Mouse (Mus musculus) heart, postnatal 25 days (tissue): ENCODE data around the gene Smyd2. TPM values are rescaled to one million over a fixed set of nuclear protein-coding genes. Genes with fewer than 3 reads are reported as not detected.
A peak's percentile ranks its signal among the peaks of the same experiment; 100 is the strongest.

Experiments used
- DNase-seq: peaks from one replicate; pipeline ENCODE4 v3.0.0; 2022; ENCODE audit warnings: low spot score
- intact Hi-C: fragments of 180-260 bp; cut with DNase I; formaldehyde crosslinking; loops from one replicate; pipeline ENCODE4 v1.15.1; 2025
- total RNA-seq, 2 experiments: library from RNA; stranded (reverse); gene quantifications; 2 replicates each; pipeline ENCODE4 v1.2.3; 2021

The Smyd2 gene
- total RNA-seq, 2 experiments from 2014 or later, result 105 to 109 TPM

DNA sequence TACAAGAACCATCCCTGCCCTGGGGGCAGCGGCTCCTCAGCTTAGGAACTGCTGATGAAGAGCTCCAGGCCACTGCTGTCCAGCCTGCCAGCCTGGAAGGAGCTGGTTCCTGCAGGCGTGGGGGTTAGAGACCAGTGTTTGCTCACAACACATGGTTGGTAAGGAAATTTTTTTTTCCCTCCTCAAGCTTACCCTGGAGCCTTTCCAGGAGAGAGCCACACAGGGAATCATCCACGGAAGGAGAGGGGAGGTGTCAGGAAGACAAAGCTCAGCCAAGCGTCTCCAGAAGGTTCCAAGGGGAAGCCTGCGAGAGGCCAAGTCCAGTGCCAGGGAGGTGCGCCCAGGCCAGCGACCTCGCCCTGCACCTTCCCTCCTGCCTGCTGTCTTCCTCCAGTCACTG lies 42.2 kb downstream of the Smyd2 start:
- intact Hi-C loops, result no loop called here
- DNase-seq, result peak; percentile 53

- intact Hi-C loops, result no loop called here
- DNase-seq, result no peak
Observed at GRCm38 (mm10) chr1:189879212-189879611, 43.0 kb downstream of the Smyd2 start.

DNA sequence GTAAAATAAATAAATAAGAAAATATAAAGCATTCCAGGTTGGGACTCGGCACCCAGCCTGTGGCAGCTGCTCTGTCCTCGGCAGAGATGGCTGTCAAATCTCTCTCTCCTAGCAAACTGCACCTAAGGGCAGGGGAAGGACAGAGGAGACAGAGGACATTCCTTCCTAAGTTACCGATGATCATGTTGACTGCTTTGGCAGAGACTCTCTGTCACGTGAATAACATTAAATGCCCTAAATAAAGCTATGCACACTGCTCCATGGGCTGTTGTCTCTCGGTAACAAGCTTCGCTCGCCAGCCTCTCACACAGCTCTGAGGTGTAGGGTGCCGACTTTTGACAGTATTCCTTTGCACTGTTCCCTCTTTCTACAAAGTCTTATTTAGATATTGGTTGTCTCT lies 46.0 kb downstream of the Smyd2 start:
- intact Hi-C loops, result no loop called here
- DNase-seq, result no peak

DNA sequence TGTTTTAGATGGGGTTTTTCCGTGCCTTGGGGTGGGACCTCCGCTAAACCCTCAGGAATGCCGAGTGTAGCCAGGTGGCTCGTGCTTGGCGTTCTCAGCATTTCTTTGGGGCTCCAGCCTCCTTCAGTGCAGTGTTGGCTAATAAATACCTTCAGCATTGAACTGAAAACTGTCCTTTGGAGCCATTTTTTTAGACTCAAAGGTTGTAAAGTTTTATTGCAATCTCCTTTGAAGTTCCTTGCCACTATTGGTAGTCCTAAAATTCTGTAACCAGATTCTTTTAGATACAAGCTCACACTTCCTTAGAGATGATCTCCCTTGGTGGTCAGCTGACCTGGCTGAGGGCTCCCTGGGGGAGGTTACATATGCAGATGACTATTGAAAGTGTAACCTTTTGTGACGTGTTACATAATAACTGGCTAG lies 46.7 kb downstream of the Smyd2 start:
- intact Hi-C loops, result no loop called here
- DNase-seq, result no peak

DNA sequence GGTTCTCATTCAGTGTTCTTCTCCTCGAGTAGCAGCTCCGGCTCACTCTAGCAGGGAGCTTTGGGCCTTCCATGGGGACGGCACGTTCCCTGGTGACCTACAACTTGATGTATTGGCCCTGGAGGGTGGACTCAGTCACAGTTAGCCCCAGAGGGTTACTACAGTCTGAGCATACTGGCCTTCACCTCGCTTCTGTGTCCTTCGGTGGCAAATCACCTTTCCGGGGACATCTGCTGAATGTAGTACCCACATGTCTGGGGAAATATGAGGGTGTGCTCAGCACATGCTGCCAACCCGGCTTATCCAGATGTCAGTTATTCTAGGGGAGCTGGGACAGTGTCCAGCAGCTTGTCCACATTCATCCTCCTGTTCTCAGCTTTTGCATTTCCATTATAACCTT lies 48.6 kb downstream of the Smyd2 start:
- intact Hi-C loops, result no loop called here
- DNase-seq, result no peak

- intact Hi-C loops, result no loop called here
- DNase-seq, result no peak
Observed at GRCm38 (mm10) chr1:189872050-189872449, 50.1 kb downstream of the Smyd2 start.

- intact Hi-C loops, result no loop called here
- DNase-seq, result no peak
Observed at GRCm38 (mm10) chr1:189871625-189872024, 50.5 kb downstream of the Smyd2 start.

GRCm38 (mm10) chr1:189870539-189870938 lies 51.6 kb downstream of the Smyd2 start:
- no peak for DNase-seq
- intact Hi-C loops, result no loop called here

GRCm38 (mm10) chr1:189869651-189870270 lies 52.4 kb downstream of the Smyd2 start:
- intact Hi-C loops, result loop anchor here (5.0 kb wide), 1 partner anchor 142 kb away; the partner anchor contains the start of gene Ptpn14
- DNase-seq, result no peak

GRCm38 (mm10) chr1:189868036-189868435 lies 54.1 kb downstream of the Smyd2 start:
- no peak for DNase-seq
- intact Hi-C loops, result loop anchor here (5.0 kb wide), 1 partner anchor 141 kb away; the partner anchor contains the start of gene Ptpn14

- intact Hi-C loops, result loop anchor here (5.0 kb wide), 1 partner anchor 140 kb away; the partner anchor contains the start of gene Ptpn14
- DNase-seq, result peak; percentile 71
Observed at GRCm38 (mm10) chr1:189867497-189867896, 54.7 kb downstream of the Smyd2 start.

GRCm38 (mm10) chr1:189867034-189867433 lies 55.1 kb downstream of the Smyd2 start:
- intact Hi-C loops, result loop anchor here (5.0 kb wide), 1 partner anchor 140 kb away; the partner anchor contains the start of gene Ptpn14
- no peak for DNase-seq

DNA sequence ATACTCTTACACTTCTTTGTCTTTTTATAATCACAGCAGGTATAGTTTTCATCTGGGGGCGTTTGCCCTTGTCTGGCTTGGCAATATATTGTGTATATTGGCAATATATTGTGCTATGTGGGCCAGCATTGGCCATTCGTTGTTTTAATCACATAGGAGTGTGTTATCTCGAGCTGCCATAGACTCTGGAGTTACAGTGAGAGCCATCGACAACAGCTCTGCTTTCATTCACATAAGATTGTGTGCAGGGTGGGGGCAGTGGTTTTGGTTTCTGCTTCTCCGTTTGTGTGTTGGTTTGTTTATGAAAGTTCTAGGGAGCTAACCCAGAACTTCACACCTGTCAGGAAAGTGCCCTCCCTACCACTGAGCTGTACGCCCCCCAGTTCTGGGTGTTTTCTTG lies 55.5 kb downstream of the Smyd2 start:
- DNase-seq, result no peak
- intact Hi-C loops, result loop anchor here (5.0 kb wide), 1 partner anchor 139 kb away; the partner anchor contains the start of gene Ptpn14

DNA sequence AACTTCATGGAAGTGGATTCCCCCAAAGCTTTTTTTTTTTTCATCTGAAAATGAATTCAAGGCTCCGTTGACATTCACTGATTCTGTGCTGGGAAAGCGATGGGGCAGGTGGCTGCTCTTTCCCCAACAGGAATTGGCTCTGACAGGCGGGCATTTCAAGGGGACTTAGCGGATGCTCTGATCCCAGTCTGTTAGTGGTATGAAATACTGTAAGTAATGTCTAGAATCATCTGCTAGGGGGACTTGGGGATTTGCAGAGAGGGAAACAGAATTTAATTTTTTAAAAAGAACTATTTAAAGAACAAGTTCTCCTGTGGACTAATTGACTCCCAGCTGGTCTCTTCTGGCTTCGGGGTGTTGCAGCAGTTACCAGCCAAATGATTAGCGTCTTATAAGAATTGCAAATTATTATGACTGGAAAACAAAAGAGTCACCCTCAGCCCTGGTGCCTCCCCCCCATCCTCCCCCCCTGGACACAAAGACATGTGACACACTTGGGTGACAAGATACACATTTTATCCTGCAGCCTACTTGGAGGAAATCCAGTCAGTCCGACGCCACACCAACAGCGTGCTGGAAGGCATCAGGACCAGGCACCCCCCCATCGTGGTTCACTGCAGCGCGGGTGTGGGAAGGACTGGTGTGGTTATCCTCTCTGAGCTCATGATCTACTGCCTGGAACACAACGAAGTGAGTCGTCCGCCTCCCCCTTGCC lies 57.2 kb downstream of the Smyd2 start:
- no peak for DNase-seq
- intact Hi-C loops, result loop anchor here (5.0 kb wide), 2 partner anchors 138 to 163 kb away; partner anchors contain the start of gene Ptpn14

DNA sequence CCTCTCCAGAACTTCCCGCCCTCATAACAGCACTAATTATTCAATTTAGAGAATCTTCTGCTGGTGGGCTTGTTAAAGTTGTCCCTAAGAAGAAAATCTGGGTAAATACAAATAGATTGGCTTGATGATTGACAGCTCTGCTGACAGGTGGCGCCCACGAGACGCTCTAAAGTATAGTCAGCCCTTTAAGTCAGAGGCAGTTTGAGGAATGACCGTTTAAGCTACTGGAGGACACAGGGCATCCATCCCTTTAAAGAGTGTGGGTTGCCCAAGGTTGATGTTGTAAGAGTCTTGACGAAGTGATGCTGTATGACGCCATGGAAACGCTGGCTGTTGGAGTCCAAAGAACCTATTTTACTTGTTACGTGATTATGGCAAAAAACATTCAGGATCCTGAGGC lies 57.9 kb downstream of the Smyd2 start:
- DNase-seq, result no peak
- intact Hi-C loops, result loop anchor here (5.0 kb wide), 1 partner anchor 162 kb away; no protein-coding TSS in a partner anchor

DNA sequence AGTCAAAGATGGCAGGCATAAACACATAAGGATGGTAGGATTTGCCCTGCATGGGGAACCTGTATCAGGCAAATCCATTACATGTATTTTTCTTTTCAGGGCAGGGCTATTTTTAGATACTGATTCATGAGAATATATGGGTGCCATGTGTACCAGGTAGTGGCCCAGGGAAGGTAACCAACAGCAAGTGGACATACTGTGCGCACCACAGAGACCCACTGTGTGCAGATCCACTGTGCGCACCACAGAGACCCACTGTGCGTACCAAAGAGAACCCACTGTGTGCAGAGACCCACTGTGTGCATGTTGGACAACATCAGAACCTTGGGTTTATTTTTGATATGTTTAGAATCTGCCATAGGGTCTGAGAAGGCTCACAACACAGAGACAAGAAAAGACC lies 58.4 kb downstream of the Smyd2 start:
- intact Hi-C loops, result loop anchor here (5.0 kb wide), 1 partner anchor 161 kb away; no protein-coding TSS in a partner anchor
- DNase-seq, result no peak

DNA sequence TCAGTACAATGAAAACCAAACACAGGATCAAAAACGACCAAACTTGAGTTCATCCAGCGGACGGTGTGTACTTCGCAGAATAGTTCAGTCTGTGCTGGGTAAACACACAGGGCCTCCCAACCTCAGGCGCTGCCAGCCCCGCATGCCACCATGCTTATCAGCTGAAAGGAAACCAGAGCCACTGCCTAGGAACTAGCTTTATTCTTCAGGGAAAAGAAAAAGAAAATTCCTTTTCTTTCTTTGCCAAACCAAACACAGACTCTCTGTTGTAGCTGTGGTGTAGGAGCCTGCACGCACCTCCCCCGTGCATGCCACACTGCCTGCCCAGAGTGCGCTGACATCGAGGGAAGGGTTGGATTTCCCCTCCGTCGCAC lies 61.2 kb downstream of the Smyd2 start:
- DNase-seq, result peak; percentile 53
- intact Hi-C loops, result loop anchor here (5.0 kb wide), 1 partner anchor 159 kb away; no protein-coding TSS in a partner anchor

- intact Hi-C loops, result loop anchor here (5.0 kb wide), 1 partner anchor 158 kb away; no protein-coding TSS in a partner anchor
- DNase-seq, result no peak
Observed at GRCm38 (mm10) chr1:189860112-189860941, 61.8 kb downstream of the Smyd2 start.

- intact Hi-C loops, result no loop called here
- no peak for DNase-seq
Observed at GRCm38 (mm10) chr1:189858377-189858776, 63.8 kb downstream of the Smyd2 start.

DNA sequence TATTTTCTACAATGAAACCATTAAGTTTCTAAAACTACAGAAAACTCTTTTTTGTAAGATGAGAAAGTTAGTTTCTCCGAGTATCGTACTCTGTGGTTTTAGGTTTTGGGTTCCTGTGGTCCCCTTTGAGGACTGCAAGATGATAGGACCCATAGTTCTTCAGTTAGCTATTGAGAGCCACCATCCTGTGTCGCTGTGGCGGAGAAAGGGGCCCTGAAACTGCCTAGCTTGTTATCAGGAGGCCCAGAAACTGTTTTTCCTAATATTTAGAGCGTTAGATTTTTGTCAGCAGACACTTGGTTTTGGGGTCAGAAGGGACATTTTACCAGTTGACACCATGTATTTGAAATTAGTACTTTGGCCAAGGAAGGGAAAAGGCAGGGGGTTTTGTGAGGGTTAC lies 66.4 kb downstream of the Smyd2 start:
- intact Hi-C loops, result no loop called here

More for the DNA sequence above, 66.4 kb downstream of the Smyd2 start:
- DNase-seq, result no peak
